Mouse (Mus musculus) megakaryocyte, embryonic 14.5 days (primary cell): ENCODE results near the gene Osgep. TPM values are rescaled to one million over a fixed set of nuclear protein-coding genes. Genes with fewer than 3 reads are reported as not detected.
A peak's percentile ranks its signal among the peaks of the same experiment; 100 is the strongest.
"Not testable (repeated sequence)": the region's sequence is repeated elsewhere in the genome, so short reads cannot be mapped to it uniquely, and the experiment has no call there.

Experiments used
- H3K27me3 ChIP-seq: replicated peaks from 2 replicates; pipeline ENCODE3; 2012; ENCODE audit warnings: inconsistent platforms
- H3K36me3 ChIP-seq: replicated peaks from 2 replicates; pipeline ENCODE3; 2012; ENCODE audit warnings: low read length, inconsistent platforms, mixed read lengths
- H3K4me1 ChIP-seq: 2 replicates; pipeline ENCODE4 v1.6.1; 2012; ENCODE audit warnings: inconsistent platforms
- H3K4me3 ChIP-seq: replicated peaks from 2 replicates; pipeline ENCODE3; 2012; ENCODE audit warnings: moderate library complexity, mild to moderate bottlenecking, inconsistent platforms
- H3K9me3 ChIP-seq: 2 replicates; pipeline ENCODE4 v1.6.1; 2012; ENCODE audit warnings: inconsistent platforms
- FLI1 ChIP-seq: IDR thresholded peaks from 2 replicates; pipeline ENCODE4 v1.6.1; 2012; ENCODE audit warnings: low read length, inconsistent platforms, mixed read lengths
- GATA1 ChIP-seq: IDR thresholded peaks from 3 replicates; pipeline ENCODE4 v1.6.1; 2012; ENCODE audit warnings: mixed read lengths, low read length, inconsistent platforms, borderline replicate concordance
- polyA plus RNA-seq: library from polyadenylated mRNA; stranded (reverse); fragments of >175 nt; gene quantifications from 2 replicates; pipeline ENCODE4 v1.2.3, GENCODE M21; 2012; ENCODE audit warnings: low replicate concordance; ENCODE audit not compliant: insufficient read depth

Gene Osgep
- polyA plus RNA-seq, 1 experiment = 14.5 TPM

- TF ChIP-seq FLI1 = no peak
- no peak for TF ChIP-seq GATA1
- no peak overlapping the region for H3K4me3 ChIP-seq
- H3K36me3 ChIP-seq = peaks cover 4% of the 10 kb centered on the region
These were observed 30.8 kb upstream of the Osgep start for GRCm38 (mm10) chr14:50955487-50955886.

GRCm38 (mm10) chr14:50945526-50945925 lies 20.8 kb upstream of the Osgep start:
- H3K27me3 ChIP-seq, H3K9me3 ChIP-seq, H3K4me1 ChIP-seq, H3K36me3 ChIP-seq: not testable (repeated sequence)
- peak overlapping the region; percentile 88 for H3K4me3 ChIP-seq

More at GRCm38 (mm10) chr14:50955487-50955886, 30.8 kb upstream of the Osgep start:
- Histone ChIP-seq H3K9me3 (no peaks in the 10 kb centered on the region), H3K4me1 (no peaks in the 10 kb centered on the region), H3K27me3 (no peaks in the 10 kb centered on the region)

- not testable (repeated sequence) for H3K36me3 ChIP-seq, H3K27me3 ChIP-seq, H3K9me3 ChIP-seq, H3K4me1 ChIP-seq
- H3K4me3 ChIP-seq = peak overlapping the region; percentile 90
These were observed 20.4 kb upstream of the Osgep start for GRCm38 (mm10) chr14:50945081-50945480.

- H3K36me3 ChIP-seq, H3K27me3 ChIP-seq, H3K9me3 ChIP-seq, H3K4me1 ChIP-seq: not testable (repeated sequence)
- H3K4me3 ChIP-seq = peak overlapping the region; percentile 90
These were observed 20.0 kb upstream of the Osgep start for GRCm38 (mm10) chr14:50944668-50945033.

- H3K27me3 ChIP-seq = no peaks in the 10 kb centered on the region
- peak within 1 kb of the TSS; percentile 92 for H3K4me3 ChIP-seq
- H3K9me3 ChIP-seq = no peaks in the 10 kb centered on the region
- H3K4me1 ChIP-seq = peaks cover 8% of the 10 kb centered on the region
- no peaks in the 10 kb centered on the region for H3K36me3 ChIP-seq
- no peak for TF ChIP-seq FLI1
- TF ChIP-seq GATA1 = no peak
These were observed 19.4 kb upstream of the Osgep start, which contains the start of gene Gm49342 for GRCm38 (mm10) chr14:50943932-50944667. Gene Gm49342 (plus strand): TSS chr14:50944517.

- Histone ChIP-seq H3K27me3 (no peaks in the 10 kb centered on the region), H3K4me1 (peaks cover 25% of the 10 kb centered on the region), H3K4me3 (peak overlapping the region; percentile 77), H3K9me3 (no peaks in the 10 kb centered on the region), H3K36me3 (no peaks in the 10 kb centered on the region)
- TF ChIP-seq FLI1 = no peak
- no peak for TF ChIP-seq GATA1
These were observed 14.2 kb upstream of the Osgep start for GRCm38 (mm10) chr14:50938940-50939339.

- H3K36me3 ChIP-seq = no peaks in the 10 kb centered on the region
- peaks cover 25% of the 10 kb centered on the region for H3K4me1 ChIP-seq
- peak overlapping the region; percentile 77 for H3K4me3 ChIP-seq
- H3K9me3 ChIP-seq = no peaks in the 10 kb centered on the region
- no peaks in the 10 kb centered on the region for H3K27me3 ChIP-seq
- TF ChIP-seq GATA1 (no peak), FLI1 (no peak)
These were observed 13.6 kb upstream of the Osgep start for GRCm38 (mm10) chr14:50938119-50938908.

- Histone ChIP-seq H3K9me3 (no peaks in the 10 kb centered on the region), H3K27me3 (no peaks in the 10 kb centered on the region), H3K36me3 (no peaks in the 10 kb centered on the region), H3K4me1 (peaks cover 34% of the 10 kb centered on the region), H3K4me3 (no peak overlapping the region)
- TF ChIP-seq GATA1 (no peak), FLI1 (no peak)
These were observed 12.0 kb upstream of the Osgep start for GRCm38 (mm10) chr14:50936649-50937048.

GRCm38 (mm10) chr14:50931493-50932020 lies 6.9 kb upstream of the Osgep start:
- Histone ChIP-seq H3K4me3 (peak overlapping the region; percentile 98), H3K9me3 (no peaks in the 10 kb centered on the region), H3K36me3 (peaks cover 31% of the 10 kb centered on the region), H3K27me3 (no peaks in the 10 kb centered on the region), H3K4me1 (peaks cover 46% of the 10 kb centered on the region)
- TF ChIP-seq FLI1 = no peak
- no peak for TF ChIP-seq GATA1

GRCm38 (mm10) chr14:50930754-50931492 lies 6.2 kb upstream of the Osgep start, which contains the start of the genes Pip4p1 and Pnp:
Gene Pip4p1 (minus strand): TSS chr14:50930856.
Gene Pnp (plus strand): TSS chr14:50931082.
- Histone ChIP-seq H3K27me3 (no peaks in the 10 kb centered on the region), H3K36me3 (peaks cover 37% of the 10 kb centered on the region), H3K4me1 (peaks cover 53% of the 10 kb centered on the region), H3K4me3 (peak within 1 kb of the TSS; percentile 98), H3K9me3 (no peaks in the 10 kb centered on the region)
- no peak for TF ChIP-seq FLI1
- no peak for TF ChIP-seq GATA1
